Mouse (Mus musculus) hindbrain, embryonic 11.5 days (tissue): Measurements from ENCODE around the gene Ccdc12. TPM values are rescaled to one million over a fixed set of nuclear protein-coding genes. Genes with fewer than 3 reads are reported as not detected.
A peak's percentile ranks its signal among the peaks of the same experiment; 100 is the strongest.

Experiments used
- ATAC-seq: fragments of 200-750 bp; cut with Nextera tagmentation; 2 replicates; pipeline ENCODE4 v1.8.0; 2017; ENCODE audit warnings: mild to moderate bottlenecking, moderate TSS enrichment, moderate library complexity; ENCODE audit not compliant: low FRiP score
- DNase-seq: peaks from one replicate; pipeline ENCODE4 v3.0.0-alpha.2; 2015; ENCODE audit warnings: low spot score
- H3K27ac ChIP-seq: fragments of 300-500 bp; sonication (generic); 2 replicates; pipeline ENCODE4 v1.5.1; 2014; ENCODE audit warnings: mild to moderate bottlenecking, low read depth, low read length
- H3K27me3 ChIP-seq: fragments of 300-500 bp; sonication (generic); 2 replicates; pipeline ENCODE4 v1.6.1; 2014; ENCODE audit warnings: mild to moderate bottlenecking, low read length, moderate library complexity, mixed read lengths; ENCODE audit not compliant: control insufficient read depth, insufficient read depth
- H3K36me3 ChIP-seq: fragments of 300-500 bp; sonication (generic); 2 replicates; pipeline ENCODE4 v1.6.1; 2014; ENCODE audit warnings: mild to moderate bottlenecking, low read length, moderate library complexity, mixed read lengths; ENCODE audit not compliant: control insufficient read depth, insufficient read depth
- H3K4me1 ChIP-seq: fragments of 300-500 bp; sonication (generic); replicated peaks from 2 replicates; pipeline ENCODE4 v1.6.1; 2014; ENCODE audit warnings: low read length, mixed read lengths; ENCODE audit not compliant: control insufficient read depth, insufficient read depth
- H3K4me2 ChIP-seq: fragments of 300-500 bp; sonication (generic); replicated peaks from 2 replicates; pipeline ENCODE4 v1.6.1; 2014; ENCODE audit warnings: mild to moderate bottlenecking, low read depth, low read length
- H3K4me3 ChIP-seq: fragments of 300-500 bp; sonication (generic); 2 replicates; pipeline ENCODE4 v1.5.1; 2014; ENCODE audit warnings: low read depth, low read length
- H3K9ac ChIP-seq: fragments of 300-500 bp; sonication (generic); 2 replicates; pipeline ENCODE4 v1.6.1; 2014; ENCODE audit warnings: low read depth, low read length
- H3K9me3 ChIP-seq: fragments of 300-500 bp; sonication (generic); 2 replicates; pipeline ENCODE4 v1.6.1; 2016; ENCODE audit warnings: low read length; ENCODE audit not compliant: control insufficient read depth
- WGBS: fragments of 180-500 bp; shearing (Covaris S2); extraction: QIAGEN DNeasy Blood & Tissue Kit; methylation state at CpG from one replicate; pipeline ENCODE4 v1.1.7; 2014; 5-methylcytosine and 5-hydroxymethylcytosine counted together
- polyA plus RNA-seq: library from polyadenylated mRNA; unstranded; fragments of >200 nt; fragmentation: Nextera tagmentation; extraction: Ambion mirVana; gene quantifications from 2 replicates; pipeline ENCODE4 v1.2.1, GENCODE M21; 2014

Gene Ccdc12
- polyA plus RNA-seq, 1 experiment from 2014 or later = 145 TPM

DNA sequence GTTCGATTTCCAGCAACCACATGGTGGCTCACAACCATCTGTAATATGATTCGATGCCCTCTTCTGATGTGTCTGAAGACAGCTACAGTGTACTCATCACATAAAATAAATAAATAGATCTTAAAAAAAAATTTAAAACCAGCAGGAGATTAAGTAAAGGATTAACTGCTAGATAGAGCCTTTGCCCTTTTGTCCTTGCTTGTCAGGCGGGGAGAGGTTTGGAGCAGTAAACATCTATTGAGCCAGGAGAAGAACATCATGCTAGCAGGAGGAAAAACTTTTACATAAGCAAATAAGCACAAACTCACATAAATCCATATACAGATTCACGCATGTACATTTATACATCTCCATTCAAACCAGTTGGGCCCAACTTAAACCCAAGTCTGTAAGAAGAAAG lies 56.2 kb downstream of the Ccdc12 start:
- no peaks in the 10 kb centered on the region for H3K9me3 ChIP-seq
- H3K4me3 ChIP-seq = no peak overlapping the region
- H3K36me3 ChIP-seq = no peaks in the 10 kb centered on the region
- H3K9ac ChIP-seq = no peak overlapping the region
- H3K27me3 ChIP-seq = no peaks in the 10 kb centered on the region
- no peak overlapping the region for H3K4me2 ChIP-seq
- no peaks in the 10 kb centered on the region for H3K4me1 ChIP-seq
- no peak overlapping the region for H3K27ac ChIP-seq
- ATAC-seq (no peak), DNase-seq (no peak)
- 87% methylated on average over 4 of the region's 4 CpGs for WGBS

DNA sequence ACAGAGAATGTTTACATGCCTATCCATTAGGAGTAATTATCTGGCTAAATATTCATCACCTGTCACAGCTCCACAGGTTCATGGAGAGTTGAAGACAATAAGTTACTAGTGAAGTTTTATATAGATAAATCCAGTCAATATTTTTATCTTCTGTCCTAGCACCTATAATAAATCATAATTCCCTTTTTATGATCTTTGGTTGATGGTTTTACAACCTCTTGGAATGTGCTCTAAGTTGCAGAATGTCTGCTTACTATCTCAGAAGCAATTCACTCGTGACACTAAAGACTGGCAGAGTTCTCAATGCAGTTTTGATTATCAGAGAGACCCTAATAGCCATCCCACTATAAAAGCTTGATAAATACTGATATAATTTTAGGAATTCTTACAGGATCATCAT lies 57.1 kb downstream of the Ccdc12 start:
- Histone ChIP-seq H3K4me1 (no peaks in the 10 kb centered on the region), H3K9me3 (no peaks in the 10 kb centered on the region), H3K36me3 (no peaks in the 10 kb centered on the region), H3K4me3 (no peak overlapping the region), H3K4me2 (no peak overlapping the region), H3K27ac (no peak overlapping the region), H3K9ac (no peak overlapping the region), H3K27me3 (no peaks in the 10 kb centered on the region)
- 85% methylated on average over 1 of the region's 1 CpGs for WGBS
- no peak for ATAC-seq
- no peak for DNase-seq

DNA sequence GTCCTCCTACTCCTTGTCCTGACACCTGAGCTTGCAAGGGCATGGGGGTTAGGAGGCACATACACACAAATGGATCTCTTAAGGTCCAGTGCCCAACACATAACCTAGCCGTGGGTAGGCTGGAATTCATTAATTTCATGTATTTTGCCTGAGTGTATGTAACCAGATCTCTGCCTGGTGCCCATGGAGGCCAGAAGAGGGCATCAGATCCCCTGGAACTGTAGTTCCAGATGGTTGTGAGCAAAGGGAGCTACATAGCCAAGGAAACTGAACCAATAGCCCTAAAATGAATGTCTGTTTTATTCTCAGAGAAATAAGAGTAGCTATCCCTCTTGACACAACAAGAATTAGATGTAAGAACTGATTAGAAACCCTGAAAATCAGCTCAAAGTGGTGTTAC lies 59.1 kb downstream of the Ccdc12 start:
- H3K9ac ChIP-seq = no peak overlapping the region
- no peaks in the 10 kb centered on the region for H3K4me1 ChIP-seq
- H3K27me3 ChIP-seq = no peaks in the 10 kb centered on the region
- no peaks in the 10 kb centered on the region for H3K36me3 ChIP-seq
- ATAC-seq (no peak), DNase-seq (no peak)
- WGBS = 75% methylated on average over 1 of the region's 1 CpGs
- no peak overlapping the region for H3K27ac ChIP-seq
- no peak overlapping the region for H3K4me3 ChIP-seq
- no peak overlapping the region for H3K4me2 ChIP-seq
- H3K9me3 ChIP-seq = no peaks in the 10 kb centered on the region

DNA sequence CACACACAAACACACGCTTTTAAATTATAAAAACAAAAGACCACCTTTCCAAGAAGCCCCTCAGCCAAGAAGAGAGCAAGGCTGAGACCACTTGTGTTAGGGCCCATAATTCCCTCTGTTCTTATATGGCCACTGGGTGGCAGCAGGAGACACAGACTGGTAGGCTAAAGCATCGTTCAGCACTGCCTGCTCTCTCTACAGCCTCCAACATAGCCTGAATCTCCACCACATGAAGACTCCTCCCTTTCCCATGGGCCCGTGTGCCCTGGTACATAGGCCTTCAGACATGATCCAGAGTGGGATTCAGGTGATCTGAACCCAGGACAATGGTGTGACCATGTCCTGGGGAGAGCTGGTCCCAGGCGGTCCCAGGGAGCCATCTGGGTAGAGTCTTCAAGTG lies 60.5 kb downstream of the Ccdc12 start:
- peak; percentile 76 for DNase-seq
- Histone ChIP-seq H3K36me3 (no peaks in the 10 kb centered on the region), H3K9ac (no peak overlapping the region), H3K27me3 (no peaks in the 10 kb centered on the region), H3K4me2 (no peak overlapping the region), H3K4me1 (no peaks in the 10 kb centered on the region), H3K4me3 (no peak overlapping the region), H3K27ac (no peak overlapping the region), H3K9me3 (no peaks in the 10 kb centered on the region)
- ATAC-seq = peak; percentile 72
- 38% methylated on average over 4 of the region's 4 CpGs for WGBS

DNA sequence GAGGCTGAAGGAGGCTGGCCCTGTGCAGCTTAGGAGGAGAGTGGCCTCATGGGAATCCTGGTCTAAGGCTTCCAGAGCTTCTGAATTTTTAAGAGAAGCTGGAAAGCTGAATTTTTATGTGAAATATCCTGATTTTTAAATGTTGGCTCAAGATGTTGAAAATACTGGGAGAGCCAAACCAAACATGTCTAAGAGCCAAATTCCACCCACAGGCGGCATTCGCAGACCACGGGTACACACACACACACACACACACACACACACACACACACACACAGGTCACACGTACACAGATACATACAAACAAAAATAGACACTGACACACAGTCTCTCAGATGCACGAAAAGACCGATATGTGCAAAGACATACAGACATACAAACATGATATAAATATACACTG lies 61.8 kb downstream of the Ccdc12 start:
- Histone ChIP-seq H3K27ac (no peak overlapping the region), H3K9ac (no peak overlapping the region), H3K4me3 (no peak overlapping the region), H3K27me3 (no peaks in the 10 kb centered on the region), H3K9me3 (no peaks in the 10 kb centered on the region), H3K4me2 (no peak overlapping the region), H3K36me3 (no peaks in the 10 kb centered on the region), H3K4me1 (no peaks in the 10 kb centered on the region)
- ATAC-seq (no peak), DNase-seq (no peak)
- 88% methylated on average over 6 of the region's 6 CpGs for WGBS

DNA sequence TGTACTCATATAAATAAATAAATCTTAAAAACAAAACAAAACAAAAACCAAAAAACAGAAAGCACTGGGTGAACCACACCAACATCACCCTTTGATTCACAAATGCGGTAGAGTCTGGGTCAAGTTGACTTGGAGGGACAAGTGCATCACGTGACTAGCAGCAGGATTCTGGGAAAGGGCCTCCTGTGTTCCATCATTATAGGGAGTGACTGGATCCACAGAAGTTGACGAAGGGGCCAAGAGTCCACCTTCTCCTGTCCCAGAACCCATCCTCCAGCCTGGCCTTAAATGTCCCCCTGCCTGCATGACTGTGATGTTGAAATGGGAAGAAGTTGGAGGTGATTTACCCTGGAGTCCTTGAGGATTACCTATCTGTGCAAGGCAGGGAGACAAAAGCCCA lies 62.5 kb downstream of the Ccdc12 start:
- Histone ChIP-seq H3K9ac (no peak overlapping the region), H3K9me3 (no peaks in the 10 kb centered on the region), H3K27ac (no peak overlapping the region), H3K4me3 (no peak overlapping the region), H3K4me2 (no peak overlapping the region), H3K27me3 (no peaks in the 10 kb centered on the region), H3K36me3 (no peaks in the 10 kb centered on the region), H3K4me1 (no peaks in the 10 kb centered on the region)
- ATAC-seq (no peak), DNase-seq (no peak)
- 91% methylated on average over 3 of the region's 3 CpGs for WGBS

DNA sequence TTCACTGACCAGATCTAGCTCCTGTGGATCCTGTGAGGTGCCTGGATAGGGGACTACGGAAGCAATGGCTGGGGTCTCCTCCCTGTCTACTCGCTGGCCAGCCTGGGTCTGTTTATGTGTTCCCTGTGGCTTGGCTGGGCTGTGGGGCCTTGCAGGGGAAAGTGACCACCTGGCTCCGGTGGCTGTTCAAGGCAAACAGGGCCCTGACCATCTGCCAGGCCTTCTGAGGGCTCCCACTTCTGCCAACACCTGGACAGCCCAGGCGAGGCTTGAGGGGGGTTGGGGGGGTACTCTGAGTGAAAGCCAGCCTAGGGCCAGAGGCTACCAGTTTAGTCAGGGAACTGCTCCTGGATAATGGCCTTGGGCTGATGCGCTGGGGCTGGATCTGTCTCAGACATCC lies 63.7 kb downstream of the Ccdc12 start:
- Histone ChIP-seq H3K4me2 (no peak overlapping the region), H3K4me3 (no peak overlapping the region), H3K4me1 (no peaks in the 10 kb centered on the region), H3K27me3 (no peaks in the 10 kb centered on the region), H3K36me3 (no peaks in the 10 kb centered on the region), H3K9ac (no peak overlapping the region), H3K9me3 (no peaks in the 10 kb centered on the region), H3K27ac (no peak overlapping the region)
- WGBS = 69% methylated on average over 5 of the region's 5 CpGs
- DNase-seq (no peak), ATAC-seq (no peak)

DNA sequence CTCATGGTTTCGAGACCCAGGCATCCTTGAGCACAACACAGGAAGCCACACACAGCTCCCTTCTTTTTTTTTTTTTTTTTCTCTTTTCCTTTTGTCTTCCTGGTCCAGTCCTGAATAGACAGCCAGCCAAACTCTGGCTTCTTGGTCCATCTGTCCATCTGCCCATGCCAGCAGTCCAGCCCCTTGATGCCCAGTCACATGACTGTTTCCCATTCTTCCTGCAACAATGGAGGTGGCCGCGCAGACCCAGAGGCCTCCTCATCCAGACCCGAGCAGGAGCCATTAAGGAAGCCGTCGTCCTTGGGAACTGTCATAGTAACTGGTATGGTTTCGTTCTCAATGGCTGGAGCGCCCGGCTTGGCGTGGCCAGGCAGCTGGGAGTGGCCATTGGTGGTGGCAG lies 65.8 kb downstream of the Ccdc12 start:
- H3K36me3 ChIP-seq = no peaks in the 10 kb centered on the region
- H3K4me3 ChIP-seq = no peak overlapping the region
- peaks cover 6% of the 10 kb centered on the region; the same call in 1 of the 2 replicates for H3K27me3 ChIP-seq
- H3K4me2 ChIP-seq = no peak overlapping the region
- 0 out of 2 replicates have a peak, but pooled peaks cover 5% of the 10 kb centered on the region for H3K4me1 ChIP-seq
- H3K9me3 ChIP-seq = no peaks in the 10 kb centered on the region
- WGBS = 83% methylated on average over 10 of the region's 10 CpGs
- H3K9ac ChIP-seq = no peak overlapping the region
- H3K27ac ChIP-seq = no peak overlapping the region
- ATAC-seq (no peak), DNase-seq (no peak)

DNA sequence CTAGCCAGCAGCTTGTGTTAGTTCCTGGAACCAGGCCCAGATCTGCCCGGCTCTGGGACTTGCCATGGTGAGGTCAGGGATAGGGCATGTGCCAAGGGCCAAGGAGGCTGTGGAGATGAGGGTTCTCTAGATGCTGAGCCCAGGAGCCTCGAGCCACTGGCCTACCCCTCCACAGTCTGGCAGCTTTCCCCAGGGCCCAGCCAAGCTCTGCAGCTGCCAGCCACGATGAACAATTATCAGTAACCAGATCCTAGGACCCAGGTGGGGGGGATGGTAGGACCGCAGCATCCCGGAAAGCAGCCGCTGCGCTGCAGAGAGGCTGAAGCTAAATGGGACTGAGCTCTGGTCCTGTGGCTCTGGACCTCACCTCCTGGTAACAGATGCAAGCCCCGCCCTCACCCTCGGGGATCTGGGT lies 69.4 kb downstream of the Ccdc12 start:
- WGBS = 22% methylated on average over 9 of the region's 9 CpGs
- H3K27ac ChIP-seq = no peak overlapping the region
- H3K9me3 ChIP-seq = no peaks in the 10 kb centered on the region
- H3K36me3 ChIP-seq = no peaks in the 10 kb centered on the region
- H3K9ac ChIP-seq = no peak overlapping the region
- peaks cover 20% of the 10 kb centered on the region for H3K27me3 ChIP-seq
- ATAC-seq (peak; percentile 51; the same call in 1 of the 2 replicates), DNase-seq (peak; percentile 56)
- peaks cover 5% of the 10 kb centered on the region; the same call in 1 of the 2 replicates for H3K4me1 ChIP-seq
- no peak overlapping the region for H3K4me2 ChIP-seq
- no peak overlapping the region for H3K4me3 ChIP-seq
